Mouse (Mus musculus): ENCODE data around the gene Hoxd8.

The Hoxd8 gene

DNA sequence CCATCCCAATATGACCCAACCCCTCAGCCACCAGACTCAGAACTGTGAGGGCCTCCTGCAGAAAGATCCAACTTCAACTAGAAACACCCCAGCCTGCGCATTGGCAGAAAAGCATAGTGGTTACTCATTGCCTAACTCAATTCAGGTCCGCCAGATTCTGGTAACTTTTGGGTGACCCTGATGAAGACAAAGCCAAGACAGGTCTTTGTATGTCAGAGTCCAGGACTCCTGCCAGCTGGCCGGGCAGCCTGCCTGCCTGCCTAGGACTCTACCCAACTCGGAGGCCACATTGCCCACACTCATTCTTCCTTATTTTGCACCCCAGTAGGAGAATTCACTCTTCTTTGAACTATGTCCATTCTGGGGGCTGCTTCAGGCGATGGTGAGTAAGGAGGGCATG is 22.1 kb downstream of the Hoxd8 start, which contains the start of gene Gm28230:
TSS of gene Gm28230 (plus strand) at position 178 of the 400 bp plus-strand sequence.
- in situ Hi-C loops (cut with MboI; ENCODE audit: unreplicated experiment in 2 of 2), result loop anchor here in 1 of 2 experiments (25.0 kb wide), 1 partner anchor 1286 kb away; no protein-coding TSS in a partner anchor

DNA sequence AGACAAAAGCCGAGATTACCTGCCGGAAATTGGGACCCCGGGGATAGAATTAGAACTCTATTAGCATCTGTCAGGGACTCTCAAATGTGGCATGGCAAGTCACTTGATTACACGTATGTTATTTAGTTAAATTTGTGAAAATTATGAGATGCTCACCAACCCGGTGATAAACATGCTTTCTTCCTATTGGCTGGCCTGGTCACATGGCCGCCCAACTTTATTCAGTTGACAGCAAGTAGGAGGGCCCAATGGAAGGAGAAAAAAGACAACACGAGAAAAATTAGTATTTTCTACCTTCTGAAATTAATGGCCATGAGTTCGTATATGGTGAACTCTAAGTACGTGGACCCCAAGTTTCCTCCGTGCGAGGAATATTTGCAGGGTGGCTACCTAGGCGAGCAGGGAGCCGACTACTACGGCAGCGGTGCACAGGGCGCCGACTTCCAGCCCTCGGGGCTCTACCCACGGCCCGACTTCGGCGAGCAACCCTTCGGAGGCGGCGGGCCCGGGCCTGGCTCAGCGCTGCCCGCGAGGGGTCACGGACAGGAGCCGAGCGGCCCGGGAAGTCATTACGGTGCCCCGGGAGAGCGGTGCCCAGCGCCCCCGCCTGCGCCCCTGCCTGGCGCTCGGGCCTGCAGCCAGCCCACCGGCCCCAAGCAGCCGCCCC is 22.7 kb downstream of the Hoxd8 start:
- in situ Hi-C loops (cut with MboI; ENCODE audit: unreplicated experiment in 2 of 2), result loop anchor here in 1 of 2 experiments (25.0 kb wide), 1 partner anchor 1285 kb away; no protein-coding TSS in a partner anchor

DNA sequence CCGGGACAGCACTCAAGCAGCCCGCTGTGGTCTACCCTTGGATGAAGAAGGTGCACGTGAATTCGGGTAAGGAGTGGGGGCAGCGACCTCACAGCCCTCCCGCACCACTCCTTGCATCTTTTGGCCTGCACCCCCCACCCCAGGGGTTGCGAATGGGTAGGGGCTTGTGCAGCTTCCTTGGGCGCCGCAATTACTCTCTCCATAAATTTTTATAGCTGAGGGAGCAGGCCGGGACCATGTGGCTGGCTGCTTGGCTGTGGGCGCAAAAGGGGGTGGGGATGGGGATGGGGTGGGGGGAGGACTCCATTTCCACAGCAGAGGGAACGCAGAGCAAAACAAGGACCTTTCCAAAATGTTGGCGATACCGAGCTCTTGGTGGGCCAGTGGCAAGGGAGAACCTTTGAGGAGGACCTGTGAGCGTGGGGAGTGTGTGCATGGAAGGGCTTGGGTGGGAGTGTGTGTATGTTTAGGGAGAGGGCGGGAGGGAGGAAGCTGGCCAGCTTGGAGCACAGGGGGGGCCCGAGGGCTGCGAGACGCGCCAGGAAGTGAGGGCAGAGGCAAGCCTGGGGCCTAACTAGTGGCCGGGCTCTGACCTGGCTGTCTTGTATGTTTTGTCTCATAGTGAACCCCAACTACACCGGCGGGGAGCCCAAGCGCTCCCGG is 23.4 kb downstream of the Hoxd8 start:
- in situ Hi-C loops (cut with MboI; ENCODE audit: unreplicated experiment in 2 of 2), result loop anchor here in 1 of 2 experiments (25.0 kb wide), 1 partner anchor 1285 kb away; no protein-coding TSS in a partner anchor

DNA sequence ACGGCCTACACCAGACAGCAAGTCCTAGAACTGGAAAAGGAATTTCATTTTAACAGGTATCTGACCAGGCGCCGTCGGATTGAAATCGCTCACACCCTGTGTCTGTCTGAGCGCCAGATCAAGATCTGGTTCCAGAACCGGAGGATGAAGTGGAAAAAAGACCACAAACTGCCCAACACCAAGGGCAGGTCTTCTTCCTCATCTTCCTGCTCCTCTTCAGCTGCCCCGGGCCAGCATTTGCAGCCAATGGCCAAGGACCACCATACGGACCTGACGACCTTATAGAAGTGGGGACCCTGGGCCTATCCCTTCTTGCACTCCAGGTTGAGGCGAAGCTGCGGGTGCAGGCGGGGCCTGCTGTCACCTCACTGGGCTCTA is 23.9 kb downstream of the Hoxd8 start:
- in situ Hi-C loops (cut with MboI; ENCODE audit: unreplicated experiment in 2 of 2), result loop anchor here in 1 of 2 experiments (25.0 kb wide), 1 partner anchor 1284 kb away; no protein-coding TSS in a partner anchor

DNA sequence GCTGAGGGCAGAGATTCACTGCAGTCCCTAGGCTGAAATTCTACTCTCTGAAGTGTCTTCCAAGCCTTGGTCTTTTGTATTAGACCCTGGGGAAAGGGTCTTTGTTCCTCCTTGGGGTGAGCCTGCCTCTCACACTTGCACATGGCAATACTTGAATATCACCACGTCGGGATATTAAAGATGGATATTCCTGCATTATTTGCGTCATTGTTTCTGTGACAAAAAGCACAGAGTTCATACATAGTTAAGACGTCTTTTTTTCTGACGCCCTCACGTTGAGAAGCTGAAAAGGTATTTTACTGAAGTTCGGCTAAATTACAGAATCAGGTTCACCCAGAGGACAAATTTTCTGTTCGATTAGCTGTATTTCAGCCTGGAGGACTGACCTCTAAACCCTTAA is 25.9 kb downstream of the Hoxd8 start:
- in situ Hi-C loops (cut with MboI; ENCODE audit: unreplicated experiment in 2 of 2), result loop anchor here in 1 of 2 experiments (25.0 kb wide), 1 partner anchor 1282 kb away; no protein-coding TSS in a partner anchor

DNA sequence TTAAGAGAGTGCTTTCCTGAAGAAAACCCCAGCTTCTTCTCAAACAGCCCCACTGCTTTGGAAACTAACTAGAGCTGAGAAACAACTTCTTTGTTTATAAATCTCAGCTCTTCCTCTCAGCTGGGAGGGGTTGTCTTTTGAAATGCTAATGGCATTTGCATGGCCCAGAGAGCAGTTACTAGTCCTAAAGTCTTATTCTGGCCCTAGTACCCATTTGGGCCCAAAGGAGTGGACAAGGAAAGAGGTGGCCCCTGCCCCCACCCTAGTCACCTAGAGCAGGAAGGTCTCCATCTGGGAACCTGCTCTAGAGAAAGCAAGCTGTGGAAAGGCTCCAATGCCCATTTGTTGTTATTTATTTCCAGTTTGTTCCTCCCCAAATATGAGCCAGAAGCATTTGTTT is 26.6 kb downstream of the Hoxd8 start:
- in situ Hi-C loops (cut with MboI; ENCODE audit: unreplicated experiment in 2 of 2), result loop anchor here in 1 of 2 experiments (25.0 kb wide), 1 partner anchor 1281 kb away; no protein-coding TSS in a partner anchor

DNA sequence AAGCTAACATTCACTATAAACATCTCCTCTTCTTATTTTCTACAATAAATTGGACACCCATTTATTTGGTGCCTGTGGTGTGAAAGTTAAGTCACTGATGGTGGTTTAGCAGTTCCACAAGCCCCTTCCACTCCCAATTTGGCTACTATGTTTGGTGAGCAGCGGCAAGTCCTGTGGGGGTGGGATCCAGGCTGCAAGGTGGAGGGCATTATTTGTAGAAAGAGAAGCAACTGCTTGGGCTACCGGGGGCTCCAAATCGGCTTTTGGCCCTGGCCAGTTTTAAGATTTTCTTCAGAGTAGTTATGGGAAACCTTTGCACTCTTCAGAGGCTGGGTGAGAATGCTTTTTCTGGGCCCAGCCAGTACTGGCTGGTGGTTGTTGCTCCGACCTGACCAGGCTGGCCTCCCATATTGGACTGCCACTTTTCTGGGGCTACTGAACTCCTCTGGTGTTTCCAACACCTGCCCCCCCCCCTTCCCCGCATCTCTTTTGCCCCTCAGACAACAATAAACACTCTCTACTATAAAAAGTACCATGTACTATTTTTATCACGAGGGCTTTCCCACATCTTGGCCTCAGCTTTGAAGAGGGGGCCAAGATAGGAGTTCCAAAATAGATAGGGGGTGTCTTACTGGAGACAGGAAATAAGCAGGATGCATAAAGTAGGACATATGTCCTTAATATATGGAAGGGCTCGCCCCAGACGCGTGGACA is 27.5 kb downstream of the Hoxd8 start:
- in situ Hi-C loops (cut with MboI; ENCODE audit: unreplicated experiment in 2 of 2), result loop anchor here in 1 of 2 experiments (25.0 kb wide), 1 partner anchor 1280 kb away; no protein-coding TSS in a partner anchor

DNA sequence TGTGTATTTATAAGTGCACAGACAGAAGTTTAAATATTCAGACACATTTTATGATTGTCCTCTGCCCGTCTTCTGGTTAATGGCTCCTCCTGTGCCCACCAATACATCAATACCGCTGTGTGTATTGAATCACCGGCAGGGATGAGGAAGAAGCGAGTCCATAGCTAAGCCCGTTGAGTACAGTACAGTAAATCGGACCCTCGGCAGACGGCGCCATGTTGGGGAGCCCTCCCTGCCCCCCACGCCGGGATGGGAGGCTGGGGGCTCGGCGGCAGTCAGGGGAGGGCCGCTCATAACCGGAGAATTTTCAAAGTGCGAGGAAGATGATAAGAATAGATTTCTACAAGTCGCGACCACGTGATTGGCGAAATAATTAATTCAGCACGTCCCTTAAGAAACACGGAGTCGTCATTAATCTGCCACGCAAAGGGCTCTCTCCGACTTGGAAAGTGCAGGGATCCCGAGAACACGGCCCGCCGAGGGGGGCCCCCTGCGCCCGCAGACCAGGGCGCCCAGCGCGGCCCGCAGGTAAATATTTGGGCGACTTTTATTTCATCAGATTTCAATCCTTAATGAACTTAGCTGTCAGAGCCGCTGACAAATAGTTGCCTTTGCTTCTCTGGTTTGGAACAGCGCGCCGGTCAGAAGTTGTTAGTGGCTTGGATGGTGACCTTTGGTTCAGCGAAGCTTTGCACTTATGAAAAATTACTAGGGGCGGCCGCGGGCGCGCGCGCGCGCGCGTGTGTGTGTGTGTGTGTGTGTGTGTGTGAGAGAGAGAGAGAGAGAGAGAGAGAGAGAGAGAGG is 28.3 kb downstream of the Hoxd8 start:
- in situ Hi-C loops (cut with MboI; ENCODE audit: unreplicated experiment in 2 of 2), result loop anchor here in 1 of 2 experiments (25.0 kb wide), 1 partner anchor 1280 kb away; no protein-coding TSS in a partner anchor

DNA sequence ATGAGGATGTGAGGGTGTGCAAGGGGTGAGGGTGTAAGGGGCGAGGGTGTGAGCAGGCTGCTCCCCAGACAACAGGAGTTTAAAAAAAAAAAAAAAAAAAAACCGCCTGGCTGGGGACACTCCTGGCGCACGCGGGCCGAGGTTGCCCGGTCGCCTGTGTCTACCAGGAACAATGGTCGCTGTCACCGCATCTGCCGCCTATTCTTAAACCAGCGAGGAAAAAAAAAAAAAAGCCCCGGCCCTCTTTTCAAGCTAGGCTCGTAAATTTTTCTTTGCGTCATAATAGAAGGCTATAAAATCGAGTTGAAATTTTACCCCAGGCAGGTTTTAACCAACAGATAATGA is 28.9 kb downstream of the Hoxd8 start:
- in situ Hi-C loops (cut with MboI; ENCODE audit: unreplicated experiment in 2 of 2), result loop anchor here in 1 of 2 experiments (25.0 kb wide), 1 partner anchor 1279 kb away; no protein-coding TSS in a partner anchor

DNA sequence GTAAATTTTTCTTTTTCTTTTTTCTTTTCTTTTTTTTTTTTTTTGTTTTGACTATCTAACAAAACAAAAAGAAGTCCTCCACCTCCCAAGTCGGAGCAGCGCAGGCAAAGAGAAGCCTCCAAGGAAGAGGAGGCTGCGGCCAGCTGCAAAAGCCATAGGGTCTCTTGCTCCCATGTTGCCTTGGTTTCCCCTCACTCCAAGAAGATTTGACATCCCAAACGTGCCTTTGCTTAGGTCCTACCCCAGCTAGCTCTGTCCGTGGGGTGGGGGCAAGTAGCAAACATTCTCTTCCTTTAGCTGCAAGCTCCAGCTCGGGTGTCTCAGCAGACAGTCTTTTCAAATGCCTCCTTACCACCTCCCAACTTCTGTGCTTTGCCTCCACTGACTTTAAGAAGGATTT is 29.4 kb downstream of the Hoxd8 start:
- in situ Hi-C loops (cut with MboI; ENCODE audit: unreplicated experiment in 2 of 2), result loop anchor here in 1 of 2 experiments (25.0 kb wide), 1 partner anchor 1279 kb away; no protein-coding TSS in a partner anchor

DNA sequence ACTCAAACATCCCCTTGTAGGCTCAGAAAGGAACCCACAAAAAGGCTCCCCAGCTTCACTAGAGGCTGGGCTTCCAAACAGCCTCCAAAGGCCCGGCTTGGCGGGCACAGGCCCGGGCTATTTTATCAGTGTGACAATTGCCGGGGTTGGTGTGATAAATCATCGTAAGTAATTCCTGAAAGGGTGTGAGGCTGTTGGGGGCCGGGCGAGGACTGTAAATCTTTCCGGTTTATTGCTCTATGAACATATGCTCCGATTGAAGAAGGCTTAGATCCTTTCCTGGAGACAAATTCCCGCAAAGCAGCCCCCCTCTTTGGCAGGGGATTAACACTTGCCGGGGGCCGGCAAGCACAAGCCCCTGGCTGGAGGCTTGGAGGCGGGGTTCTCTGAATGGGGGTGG is 30.0 kb downstream of the Hoxd8 start:
- in situ Hi-C loops (cut with MboI; ENCODE audit: unreplicated experiment in 2 of 2), result loop anchor here in 1 of 2 experiments (25.0 kb wide), 1 partner anchor 1278 kb away; no protein-coding TSS in a partner anchor

DNA sequence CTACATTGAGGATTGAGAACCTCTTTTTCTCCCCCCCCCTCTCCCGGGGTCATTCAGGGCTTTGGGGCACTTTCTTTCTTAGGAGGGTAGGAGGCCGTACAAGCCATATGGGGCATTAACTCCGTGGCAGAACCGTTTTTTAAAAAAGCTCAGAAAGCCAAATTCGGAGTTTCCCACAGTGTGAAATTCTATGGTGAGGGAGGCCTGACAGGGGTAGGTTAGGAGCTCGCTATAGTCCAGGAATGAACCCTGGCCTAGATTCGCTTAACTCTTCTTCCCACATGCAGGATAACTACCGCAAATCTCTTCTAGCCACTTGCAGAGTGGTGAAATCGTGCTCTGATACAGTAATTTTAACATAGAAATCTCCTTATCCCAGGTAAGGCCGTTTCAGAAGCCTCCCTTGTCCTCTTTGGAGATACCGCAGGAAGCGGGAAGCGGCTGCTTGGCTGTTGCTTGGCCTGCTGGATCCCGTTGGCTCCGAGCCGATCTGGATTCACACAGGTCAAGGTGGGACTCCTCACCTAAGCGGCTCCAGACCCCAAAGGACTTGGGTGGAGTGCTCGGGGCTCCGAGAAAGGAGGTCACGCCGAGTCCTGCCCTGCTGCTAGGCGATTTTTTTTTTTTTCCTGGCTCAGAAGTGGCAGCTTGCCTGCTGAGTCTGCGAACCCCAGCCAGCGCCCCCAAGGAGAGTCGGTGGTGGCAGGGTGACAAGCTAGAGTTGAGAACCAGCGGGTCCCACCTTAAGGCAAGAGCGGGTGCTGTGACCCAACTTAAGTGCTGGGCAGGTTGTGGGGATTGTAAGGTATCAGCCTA is 30.8 kb downstream of the Hoxd8 start:
- in situ Hi-C loops (cut with MboI; ENCODE audit: unreplicated experiment in 2 of 2), result loop anchor here in 1 of 2 experiments (25.0 kb wide), 1 partner anchor 1277 kb away; no protein-coding TSS in a partner anchor

DNA sequence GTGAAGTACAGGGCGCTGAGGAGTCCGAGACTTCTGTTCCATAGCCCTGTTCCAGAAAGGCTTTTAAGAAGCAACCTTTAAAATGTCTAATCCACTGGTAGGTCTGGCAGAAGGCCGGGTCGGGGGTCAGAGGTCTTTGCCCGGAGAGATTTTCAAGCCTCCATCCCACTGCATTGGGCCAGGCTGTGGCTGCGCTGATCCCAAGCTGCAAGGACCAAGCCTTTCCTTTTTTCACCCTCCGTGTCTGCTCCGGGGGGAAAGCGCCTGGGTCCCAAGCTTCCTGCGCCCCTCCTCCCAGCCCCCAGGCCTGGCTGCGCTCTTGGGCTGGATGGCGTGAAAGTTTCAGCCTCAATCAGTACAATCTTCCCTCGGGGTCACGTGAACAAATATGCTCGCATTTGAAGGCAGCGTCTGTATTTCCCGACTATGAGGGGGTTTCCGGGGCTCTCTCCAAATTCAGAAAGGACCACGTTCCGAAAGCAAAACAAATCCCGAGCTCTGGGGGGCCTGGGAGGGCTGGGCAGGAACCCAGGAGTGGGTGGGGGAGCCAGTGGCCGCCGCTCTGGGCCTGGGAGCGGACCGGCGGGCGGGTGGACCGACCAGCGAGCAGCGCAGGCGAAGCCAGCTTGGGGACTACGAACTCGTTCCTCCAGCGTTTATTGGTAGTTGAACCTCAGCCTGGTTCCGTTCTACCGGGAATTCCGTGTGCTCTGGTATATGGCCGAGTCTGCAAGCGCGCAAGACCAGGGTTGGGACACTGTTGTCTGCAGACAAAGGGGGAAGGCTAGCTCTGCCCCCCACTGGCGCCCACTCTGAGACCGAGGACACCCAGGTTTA is 31.7 kb downstream of the Hoxd8 start:
- in situ Hi-C loops (cut with MboI; ENCODE audit: unreplicated experiment in 2 of 2), result loop anchor here in 1 of 2 experiments (25.0 kb wide), 1 partner anchor 1276 kb away; no protein-coding TSS in a partner anchor

DNA sequence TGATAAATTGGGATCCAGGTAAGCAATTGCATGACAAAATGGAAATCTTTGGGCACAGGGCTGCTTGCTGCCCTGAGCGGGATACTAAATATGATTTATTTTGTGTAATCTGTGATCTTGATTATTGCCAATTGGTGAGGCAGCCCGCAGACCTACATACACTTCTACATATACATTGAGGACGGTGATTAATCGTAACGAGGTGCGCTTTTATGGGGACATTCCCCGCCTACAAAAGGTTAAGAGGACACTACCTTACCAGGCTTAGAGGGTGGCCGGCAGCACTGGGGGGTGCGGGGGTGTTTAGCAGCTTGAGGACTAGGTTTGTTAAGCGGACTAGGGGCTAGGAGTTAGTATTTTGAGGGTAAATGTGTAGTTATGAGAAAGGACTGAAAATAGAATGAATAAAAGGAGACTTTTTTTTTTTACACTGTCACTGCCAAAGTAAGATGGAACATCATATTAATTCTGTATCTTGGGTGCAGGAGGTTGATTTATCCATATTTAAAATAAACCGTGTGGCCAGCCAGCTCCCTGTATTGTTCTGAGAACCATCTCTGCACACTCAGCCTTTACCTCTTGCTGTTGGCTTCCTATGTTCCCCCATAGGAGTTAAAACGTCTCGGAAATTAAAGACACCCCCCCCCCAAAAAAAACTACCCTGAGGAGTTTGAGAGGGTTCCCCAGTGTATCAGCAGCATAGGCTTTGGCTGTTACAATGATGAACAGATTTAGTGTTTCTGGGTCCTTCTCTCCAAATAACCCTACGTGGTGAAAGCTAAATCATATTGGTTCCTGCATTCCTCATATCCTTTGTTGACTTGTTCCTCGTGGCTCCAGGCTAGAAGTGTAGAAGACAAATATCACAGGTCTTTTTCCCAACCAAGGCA is 32.5 kb downstream of the Hoxd8 start:
- in situ Hi-C loops (cut with MboI; ENCODE audit: unreplicated experiment in 2 of 2), result loop anchor here in 1 of 2 experiments (25.0 kb wide), 1 partner anchor 1275 kb away; no protein-coding TSS in a partner anchor

DNA sequence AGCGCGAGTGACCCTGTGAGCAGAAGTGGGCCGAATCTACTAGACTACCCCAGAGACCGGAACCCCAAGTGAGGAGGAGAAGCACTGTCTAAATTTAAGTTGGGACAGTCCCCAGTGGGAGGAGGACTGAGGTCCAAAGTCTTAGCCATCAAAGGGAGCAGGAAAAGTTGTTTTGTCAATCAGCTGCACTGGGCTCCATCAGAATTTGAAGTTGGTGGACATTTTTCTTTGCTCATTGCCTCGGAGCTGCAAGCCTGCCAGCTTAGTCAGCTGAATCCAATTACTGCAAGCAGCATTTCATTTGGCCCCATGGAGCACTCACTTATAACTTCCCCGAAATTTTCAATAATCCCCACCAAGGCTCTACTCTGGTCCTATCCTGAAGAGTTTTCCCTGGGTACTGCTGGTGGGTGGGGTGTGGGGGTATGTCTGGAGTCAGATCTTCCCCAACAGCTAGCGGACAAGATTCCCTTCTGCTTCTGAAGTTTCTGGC is 33.2 kb downstream of the Hoxd8 start:
- in situ Hi-C loops (cut with MboI; ENCODE audit: unreplicated experiment in 2 of 2), result loop anchor here in 1 of 2 experiments (25.0 kb wide), 1 partner anchor 1275 kb away; no protein-coding TSS in a partner anchor

DNA sequence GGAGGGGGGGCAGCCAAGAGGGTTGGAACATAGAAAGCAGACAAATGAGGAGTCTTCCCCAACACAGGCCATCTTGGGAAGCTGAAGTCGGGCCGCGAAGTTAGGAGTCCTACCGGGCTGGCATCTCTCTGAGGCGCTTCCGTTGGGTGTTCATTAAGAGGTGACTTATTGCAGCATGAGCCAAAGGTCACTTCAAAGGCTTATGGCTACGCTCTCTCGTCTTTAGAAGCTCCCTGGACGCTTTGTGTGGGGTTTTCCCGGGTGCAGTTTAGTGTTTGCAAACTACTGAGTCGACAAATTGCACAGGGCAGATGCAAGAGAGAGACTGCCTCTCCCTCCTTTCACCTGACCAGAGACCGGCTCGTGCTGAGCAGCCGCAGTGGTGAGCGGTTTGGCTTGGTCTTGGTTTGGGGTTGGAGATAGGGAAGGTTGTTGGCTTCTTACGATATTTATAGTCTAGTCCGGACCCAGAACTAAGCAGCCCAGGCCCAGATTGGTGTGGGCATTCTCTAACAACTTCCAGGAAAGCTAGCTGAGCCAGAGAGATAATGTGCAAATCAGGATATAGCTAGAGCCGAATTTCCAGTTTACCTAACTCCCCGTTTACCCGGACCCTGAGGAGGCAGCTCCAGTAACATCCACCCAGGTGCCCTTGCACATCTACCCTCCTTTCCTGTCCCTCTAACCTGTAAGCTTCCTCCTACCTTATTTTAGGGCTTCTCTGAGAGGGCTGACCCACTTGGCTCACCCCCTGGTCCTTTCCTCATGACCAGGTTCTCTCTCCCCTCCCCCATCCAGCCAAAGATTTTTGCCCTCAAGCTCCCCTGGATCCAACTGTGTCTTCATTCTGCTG is 34.4 kb downstream of the Hoxd8 start:
- in situ Hi-C loops (cut with MboI; ENCODE audit: unreplicated experiment in 2 of 2), result loop anchor here in 1 of 2 experiments (25.0 kb wide), 1 partner anchor 1273 kb away; no protein-coding TSS in a partner anchor
